Mouse (Mus musculus): ENCODE data around the gene B3gnt7.
A peak's percentile ranks its signal among the peaks of the same experiment; 100 is the strongest.

The B3gnt7 gene

DNA sequence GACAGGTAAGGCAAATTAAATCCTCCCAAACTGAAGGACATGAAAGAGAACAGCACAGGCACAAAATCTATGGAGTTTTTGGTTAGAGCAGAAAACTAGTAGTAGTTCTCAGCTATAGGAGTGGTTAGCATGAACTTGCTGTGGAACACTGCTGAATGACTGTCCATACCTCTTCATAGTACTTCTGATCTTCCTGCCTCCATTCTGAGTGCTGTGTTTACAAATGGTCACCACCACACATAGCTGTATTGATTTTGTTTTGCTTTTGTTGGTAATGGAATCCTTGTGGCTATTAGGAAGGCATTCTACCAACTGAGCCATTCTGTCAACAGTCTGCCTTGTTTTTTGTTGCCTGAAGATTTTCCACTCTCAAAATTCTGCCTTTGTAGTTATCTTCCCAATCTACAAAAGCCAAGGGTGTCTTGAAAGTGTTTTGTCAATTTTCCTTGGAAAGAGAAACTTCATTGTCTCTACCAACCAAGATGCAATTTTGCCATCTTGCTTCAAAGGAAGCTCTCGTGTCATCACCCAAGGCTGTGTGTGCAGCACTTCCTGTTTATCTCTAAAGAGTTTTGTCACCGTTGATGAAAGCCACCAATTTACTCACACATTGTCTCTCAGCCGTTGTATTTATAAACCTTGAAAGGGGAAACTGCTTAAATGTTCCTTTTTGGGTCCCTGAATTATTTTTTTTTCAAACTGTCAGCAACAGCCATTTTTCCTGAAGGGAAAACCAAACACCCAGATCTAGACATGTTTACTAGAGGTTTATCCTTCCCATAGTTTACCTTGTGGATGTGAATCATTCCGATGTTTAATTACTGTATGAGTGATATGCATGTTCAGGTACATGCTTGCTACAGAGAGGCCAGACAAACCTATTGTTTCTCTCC is 41.6 kb downstream of the B3gnt7 start:
- no peak for DNase-seq (ENCODE audit: low spot score in 2 of 2)

- no peak for DNase-seq (ENCODE audit: low spot score in 2 of 2)
Observed at GRCm38 (mm10) chr1:86345069-86345468, 42.4 kb downstream of the B3gnt7 start.

- no peak for DNase-seq (ENCODE audit: low spot score in 2 of 2)
Observed at GRCm38 (mm10) chr1:86345956-86346355, 43.3 kb downstream of the B3gnt7 start.

- no peak for DNase-seq (ENCODE audit: low spot score in 2 of 2)
Observed at GRCm38 (mm10) chr1:86346851-86347715, 44.5 kb downstream of the B3gnt7 start.

GRCm38 (mm10) chr1:86347716-86348045 is 45.0 kb downstream of the B3gnt7 start:
- no peak for DNase-seq (ENCODE audit: low spot score in 2 of 2)

DNA sequence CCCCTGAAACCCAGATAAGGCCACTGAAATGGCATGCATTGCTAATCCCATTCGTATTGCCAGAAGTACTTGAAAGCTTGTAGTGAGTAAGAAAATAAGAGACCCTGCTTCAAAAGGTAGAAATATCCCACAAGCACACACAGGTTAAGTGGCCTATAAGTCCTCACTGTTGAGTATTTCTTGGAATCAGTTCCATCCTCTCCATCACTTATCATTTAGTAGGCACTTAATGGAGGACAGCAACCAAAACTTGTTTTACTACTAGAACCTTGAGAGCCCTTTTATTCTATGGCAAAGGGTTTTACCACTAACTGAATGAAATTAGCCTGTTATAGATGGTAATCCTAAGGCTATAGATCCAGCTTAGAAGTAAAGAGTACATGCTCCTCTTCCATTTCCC is 45.5 kb downstream of the B3gnt7 start:
- DNase-seq (ENCODE audit: low spot score in 2 of 2) = no peak

DNA sequence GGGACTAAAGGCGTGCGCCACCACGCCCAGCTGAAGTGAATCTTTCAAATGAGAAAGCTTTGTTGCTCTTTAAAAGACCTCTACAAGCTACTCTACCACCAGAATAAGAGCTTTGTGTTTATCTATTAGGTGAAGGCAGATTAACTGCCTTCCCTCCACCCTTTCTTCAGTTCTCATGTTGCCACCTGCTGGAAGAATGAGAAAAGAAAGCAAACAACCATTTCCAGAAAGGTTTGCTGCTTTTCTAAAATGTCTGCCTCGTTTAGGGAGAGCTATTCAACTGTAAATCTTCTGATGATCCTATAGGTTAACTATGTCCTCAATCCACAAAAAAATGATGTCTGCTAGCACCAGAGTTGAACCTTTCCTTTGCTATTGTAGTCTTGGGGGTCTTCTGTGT is 46.2 kb downstream of the B3gnt7 start:
- no peak for DNase-seq (ENCODE audit: low spot score in 2 of 2)

DNA sequence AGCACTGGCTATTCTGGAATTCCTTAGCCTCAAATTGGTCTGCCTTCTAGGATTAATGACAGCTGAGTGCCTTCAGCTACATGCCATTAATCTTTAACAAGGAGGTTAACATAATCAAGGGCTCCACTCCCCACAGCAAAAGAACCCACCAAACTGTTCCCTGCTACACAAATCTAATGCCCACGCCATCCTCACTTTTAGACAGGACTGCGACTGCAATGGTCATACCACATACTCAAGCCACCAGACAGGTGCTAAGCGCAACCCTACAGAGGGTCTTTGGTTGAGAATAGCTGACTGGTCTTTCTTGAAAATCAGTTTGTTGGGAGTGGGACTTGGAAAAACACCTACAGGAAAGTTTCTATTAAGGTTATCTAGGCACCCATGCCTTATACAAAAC is 46.6 kb downstream of the B3gnt7 start:
- DNase-seq (ENCODE audit: low spot score in 2 of 2) = no peak

DNA sequence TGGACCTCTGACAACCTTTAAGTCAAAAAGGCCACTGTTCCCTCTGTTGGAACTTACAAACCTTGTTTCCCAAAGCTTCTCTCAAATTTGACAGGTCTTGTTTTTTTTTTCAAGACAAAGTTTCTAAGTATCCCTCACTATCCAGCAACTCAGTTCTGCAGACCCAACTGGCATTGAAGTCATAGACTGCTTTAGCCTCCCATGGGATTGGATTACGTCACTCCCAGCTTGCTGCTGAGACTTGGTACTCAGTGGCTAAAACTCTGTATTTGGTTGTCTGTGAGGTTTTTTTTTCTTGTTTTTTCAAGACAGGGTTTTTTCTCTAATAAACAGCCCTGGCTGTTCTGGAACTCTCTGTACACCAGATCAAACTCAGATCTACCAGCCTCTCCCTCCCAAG is 47.1 kb downstream of the B3gnt7 start:
- DNase-seq (ENCODE audit: low spot score in 2 of 2) = peak in 1 of 2 experiments; percentile 12

DNA sequence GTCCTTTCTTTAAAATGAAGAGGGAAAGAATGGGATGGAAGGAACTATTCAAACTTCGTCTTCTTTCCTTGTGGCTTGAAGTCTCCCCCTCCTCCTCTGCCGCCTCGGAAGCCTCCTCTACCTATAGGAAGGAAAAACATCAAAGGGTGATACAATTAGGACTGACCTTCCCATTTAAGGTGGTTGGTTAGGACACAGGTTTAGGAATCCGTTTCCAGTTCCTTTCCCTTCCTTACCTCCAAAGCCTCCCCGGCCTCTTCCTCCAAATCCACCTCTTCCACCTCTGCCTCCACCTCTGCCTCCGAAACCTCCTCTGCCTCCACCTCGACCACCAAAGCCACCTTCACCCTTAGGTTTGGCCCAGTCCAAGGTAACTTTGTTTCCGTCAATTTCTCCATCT is 47.9 kb downstream of the B3gnt7 start:
- DNase-seq (ENCODE audit: low spot score in 2 of 2) = no peak

- DNase-seq (ENCODE audit: low spot score in 2 of 2) = no peak
Observed at GRCm38 (mm10) chr1:86354186-86354585, 51.6 kb downstream of the B3gnt7 start.
